Mouse (Mus musculus) T-cell, adult 2 months (primary cell): Measurements from ENCODE around the gene Tfdp1.

ENCODE experiments used
- DNase-seq: peaks from one replicate; pipeline ENCODE4 v3.0.0; 2022; ENCODE audit warnings: low spot score

Gene Tfdp1

GRCm38 (mm10) chr8:13420970-13421369 is 82.4 kb downstream of the Tfdp1 start:
- DNase-seq: no peak

- DNase-seq: no peak
These were observed 88.8 kb downstream of the Tfdp1 start for GRCm38 (mm10) chr8:13427351-13427750.
